Mouse (Mus musculus) kidney, embryonic 14.5 days (tissue): ENCODE data around the gene Sult1a1. TPM values are rescaled to one million over a fixed set of nuclear protein-coding genes. Genes with fewer than 3 reads are reported as not detected.
"Not testable (repeated sequence)": the region's sequence is repeated elsewhere in the genome, so short reads cannot be mapped to it uniquely, and the experiment has no call there.

ENCODE experiments used
- ATAC-seq: fragments of 200-750 bp; cut with Nextera tagmentation; 2 replicates; pipeline ENCODE4 v1.8.0; 2017; ENCODE audit warnings: moderate number of reproducible peaks, mild to moderate bottlenecking, moderate TSS enrichment, moderate library complexity; ENCODE audit not compliant: low FRiP score, low TSS enrichment
- H3K27ac ChIP-seq: fragments of 300-500 bp; sonication (generic); 2 replicates; pipeline ENCODE4 v1.5.1; 2014; ENCODE audit warnings: low read depth, mild to moderate bottlenecking, low read length, moderate library complexity, mixed read lengths
- H3K27me3 ChIP-seq: fragments of 300-500 bp; sonication (generic); 2 replicates; pipeline ENCODE4 v1.6.1; 2014; ENCODE audit warnings: mild to moderate bottlenecking, low read length; ENCODE audit not compliant: control insufficient read depth, insufficient read depth
- H3K36me3 ChIP-seq: fragments of 300-500 bp; sonication (generic); 2 replicates; pipeline ENCODE4 v1.6.1; 2014; ENCODE audit warnings: low read length, mixed read lengths; ENCODE audit not compliant: control insufficient read depth, insufficient read depth
- H3K4me1 ChIP-seq: fragments of 300-500 bp; sonication (generic); 2 replicates; pipeline ENCODE4 v1.6.1; 2014; ENCODE audit warnings: low read length, mixed read lengths; ENCODE audit not compliant: control insufficient read depth, insufficient read depth
- H3K4me2 ChIP-seq: fragments of 300-500 bp; sonication (generic); replicated peaks from 2 replicates; pipeline ENCODE4 v1.6.1; 2014; ENCODE audit warnings: low read depth, mild to moderate bottlenecking, low read length
- H3K4me3 ChIP-seq: fragments of 300-500 bp; sonication (generic); 2 replicates; pipeline ENCODE4 v1.5.1; 2014; ENCODE audit warnings: mild to moderate bottlenecking, low read length
- H3K9ac ChIP-seq: fragments of 300-500 bp; sonication (generic); 2 replicates; pipeline ENCODE4 v1.6.1; 2014; ENCODE audit warnings: low read depth, mild to moderate bottlenecking, low read length, moderate library complexity
- H3K9me3 ChIP-seq: fragments of 300-500 bp; sonication (generic); 2 replicates; pipeline ENCODE4 v1.6.1; 2016; ENCODE audit warnings: low read length; ENCODE audit not compliant: control insufficient read depth
- WGBS: fragments of 180-500 bp; shearing (Covaris S2); extraction: QIAGEN DNeasy Blood & Tissue Kit; methylation state at CpG from one replicate; pipeline ENCODE4 v1.1.7; 2014; 5-methylcytosine and 5-hydroxymethylcytosine counted together
- polyA plus RNA-seq: library from polyadenylated mRNA; unstranded; fragments of >200 nt; fragmentation: Nextera tagmentation; extraction: Ambion mirVana; gene quantifications from 2 replicates; pipeline ENCODE4 v1.2.1, GENCODE M21; 2014

Sult1a1 gene
- polyA plus RNA-seq, 1 experiment from 2014 or later: 5.2 TPM

DNA sequence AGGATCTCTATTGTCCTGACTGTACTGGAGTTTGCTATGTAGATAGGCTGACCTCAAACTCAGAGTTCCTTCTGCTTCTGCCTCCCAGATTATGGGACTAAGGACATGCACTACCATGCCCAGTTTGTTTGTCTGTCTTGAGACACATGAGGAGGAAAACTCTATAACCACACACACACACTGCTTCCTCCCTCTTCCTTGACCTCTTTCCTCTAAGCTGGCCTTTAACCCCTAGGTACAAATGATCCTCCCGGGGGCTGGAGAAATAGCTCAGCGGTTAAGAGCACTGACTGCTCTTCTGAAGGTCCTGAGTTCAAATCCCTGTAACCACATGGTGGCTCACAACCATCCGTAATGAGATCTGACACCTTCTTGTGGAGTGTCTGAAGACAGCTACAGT lies 31.9 kb downstream of the Sult1a1 start:
- Histone ChIP-seq H3K27me3 (no peaks in the 10 kb centered on the region), H3K4me1 (peaks cover 11% of the 10 kb centered on the region), H3K4me3 (no peak overlapping the region), H3K27ac (no peak overlapping the region), H3K4me2 (no peak overlapping the region), H3K9ac (peak overlapping the region; percentile 23; the same call in 1 of the 2 replicates), H3K9me3 (no peaks in the 10 kb centered on the region), H3K36me3 (no peaks in the 10 kb centered on the region)
- no peak for ATAC-seq
- WGBS: 67% methylated on average over 3 of the region's 3 CpGs

DNA sequence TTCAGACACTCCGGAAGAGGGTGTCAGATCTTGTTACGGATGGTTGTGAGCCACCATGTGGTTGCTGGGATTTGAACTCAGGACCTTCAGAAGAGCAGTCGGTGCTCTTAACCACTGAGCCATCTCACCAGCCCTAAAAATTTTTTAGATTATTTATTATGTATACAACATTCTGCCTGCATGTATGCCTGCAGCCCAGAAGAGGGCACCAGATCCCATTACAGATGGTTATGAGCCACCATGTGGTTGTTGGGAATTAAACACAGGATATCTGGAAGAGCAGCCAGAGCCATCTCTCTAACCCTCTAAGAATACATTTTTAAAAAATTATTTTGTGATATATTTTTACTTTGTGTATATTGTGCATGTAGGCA lies 33.0 kb downstream of the Sult1a1 start:
- H3K4me1 ChIP-seq, H3K4me2 ChIP-seq, H3K27me3 ChIP-seq, H3K27ac ChIP-seq, H3K9me3 ChIP-seq, H3K4me3 ChIP-seq, H3K36me3 ChIP-seq, H3K9ac ChIP-seq: not testable (repeated sequence)
- peak; percentile 25; the same call in 1 of the 2 replicates for ATAC-seq
- WGBS: 60% methylated on average over 2 of the region's 3 CpGs

DNA sequence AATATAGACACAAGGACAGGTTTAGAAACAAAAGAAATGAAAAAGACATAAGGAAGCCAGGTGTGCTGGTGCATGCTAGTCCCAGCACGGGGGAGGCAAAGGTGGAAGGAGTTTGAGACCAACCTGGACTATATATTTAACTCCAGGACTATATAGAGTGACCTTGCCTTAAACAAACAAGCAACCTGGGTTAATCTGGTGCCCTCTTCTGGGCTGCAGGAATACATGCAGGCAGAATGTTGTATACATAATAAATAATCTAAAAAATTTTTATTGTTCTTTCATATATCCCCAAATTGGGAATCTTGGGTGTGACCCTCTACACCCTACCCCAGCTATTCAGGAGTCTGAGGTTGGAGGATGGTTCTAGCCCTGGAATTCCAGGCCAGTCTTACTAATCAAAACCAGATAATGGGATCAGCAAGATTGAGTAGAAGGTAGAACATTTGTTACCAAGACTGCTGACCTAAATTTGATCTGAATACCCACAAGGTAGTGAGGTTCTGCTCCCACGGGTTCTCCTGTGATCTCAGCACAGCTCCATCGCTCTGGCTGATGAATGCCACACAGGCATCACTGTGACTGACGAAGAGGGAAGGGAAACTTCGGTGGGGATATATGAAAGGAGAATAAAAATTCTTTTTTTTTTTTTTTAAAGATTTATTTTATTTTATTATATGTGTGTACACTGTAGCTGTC lies 33.5 kb downstream of the Sult1a1 start:
- H3K9ac ChIP-seq: no peak overlapping the region
- no peak overlapping the region for H3K27ac ChIP-seq
- no peak overlapping the region for H3K4me2 ChIP-seq
- H3K27me3 ChIP-seq: no peaks in the 10 kb centered on the region
- WGBS: 72% methylated on average over 5 of the region's 5 CpGs
- H3K9me3 ChIP-seq: no peaks in the 10 kb centered on the region
- no peaks in the 10 kb centered on the region for H3K36me3 ChIP-seq
- H3K4me3 ChIP-seq: no peak overlapping the region
- peaks cover 5% of the 10 kb centered on the region; the same call in 1 of the 2 replicates for H3K4me1 ChIP-seq
- ATAC-seq: no peak

DNA sequence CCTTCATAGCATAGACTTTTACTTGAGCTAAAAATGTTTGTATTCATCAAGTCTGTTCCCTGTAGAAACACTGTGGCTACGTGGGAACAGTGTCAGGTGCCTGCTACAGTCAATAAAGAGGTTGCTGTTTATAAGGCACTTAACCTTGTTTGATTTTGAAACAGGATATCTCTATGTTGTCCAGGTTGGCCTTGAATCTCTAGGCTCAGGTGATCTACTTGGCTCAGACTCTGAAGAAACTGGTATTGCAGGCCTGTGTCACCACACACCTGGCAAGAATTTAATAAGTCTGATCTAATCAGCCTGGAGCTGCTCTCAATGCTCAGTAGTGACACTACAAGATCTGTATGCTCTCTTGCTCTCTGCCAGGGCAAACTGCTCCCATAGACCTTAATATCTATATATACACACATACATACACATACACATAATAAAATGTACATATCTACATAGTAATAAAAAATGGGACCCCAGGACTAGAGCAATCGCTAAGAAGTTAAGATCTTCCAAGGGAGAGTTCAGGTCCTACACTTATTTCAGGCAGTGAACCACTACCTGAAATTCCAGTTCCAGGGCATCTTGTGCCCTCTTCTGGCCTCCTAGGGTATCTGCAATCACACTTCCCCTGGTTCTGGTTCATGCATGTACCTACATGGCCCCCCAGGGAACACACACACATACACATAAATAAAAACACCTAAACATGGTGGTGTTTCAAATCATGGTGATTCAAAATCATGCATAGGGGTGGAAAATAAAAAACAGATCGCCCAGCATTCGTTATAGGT lies 39.3 kb downstream of the Sult1a1 start:
- Histone ChIP-seq H3K9ac (no peak overlapping the region), H3K4me3 (no peak overlapping the region), H3K4me1 (no peaks in the 10 kb centered on the region), H3K27me3 (no peaks in the 10 kb centered on the region), H3K36me3 (no peaks in the 10 kb centered on the region), H3K4me2 (no peak overlapping the region), H3K27ac (no peak overlapping the region), H3K9me3 (no peaks in the 10 kb centered on the region)
- 13% methylated on average over 4 of the region's 4 CpGs for WGBS
- peak; percentile 39; the same call in 1 of the 2 replicates for ATAC-seq

DNA sequence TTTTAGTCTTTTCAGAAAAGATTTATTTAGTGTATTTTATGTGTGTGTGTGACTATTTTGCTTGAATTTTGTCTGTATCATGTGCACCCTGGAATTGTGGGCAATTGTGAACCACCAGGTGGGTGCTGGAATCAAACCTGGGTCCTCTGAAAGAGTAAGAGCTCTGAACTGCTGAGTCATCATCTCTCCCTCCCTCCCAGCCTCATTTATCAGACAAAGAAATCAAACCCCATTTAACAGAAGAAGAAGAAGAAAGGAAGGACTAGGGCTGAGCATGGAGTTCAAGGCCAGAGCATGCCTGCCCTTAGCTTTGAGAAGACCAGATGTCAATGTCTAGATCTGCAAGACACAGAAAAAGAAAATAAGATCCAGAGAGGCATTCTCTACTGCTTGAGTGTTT lies 40.9 kb downstream of the Sult1a1 start:
- ATAC-seq: no peak
- H3K4me1 ChIP-seq: no peaks in the 10 kb centered on the region
- H3K4me2 ChIP-seq: no peak overlapping the region
- no peak overlapping the region for H3K9ac ChIP-seq
- no peak overlapping the region for H3K27ac ChIP-seq
- H3K9me3 ChIP-seq: no peaks in the 10 kb centered on the region
- H3K27me3 ChIP-seq: no peaks in the 10 kb centered on the region
- no peaks in the 10 kb centered on the region for H3K36me3 ChIP-seq
- H3K4me3 ChIP-seq: no peak overlapping the region

DNA sequence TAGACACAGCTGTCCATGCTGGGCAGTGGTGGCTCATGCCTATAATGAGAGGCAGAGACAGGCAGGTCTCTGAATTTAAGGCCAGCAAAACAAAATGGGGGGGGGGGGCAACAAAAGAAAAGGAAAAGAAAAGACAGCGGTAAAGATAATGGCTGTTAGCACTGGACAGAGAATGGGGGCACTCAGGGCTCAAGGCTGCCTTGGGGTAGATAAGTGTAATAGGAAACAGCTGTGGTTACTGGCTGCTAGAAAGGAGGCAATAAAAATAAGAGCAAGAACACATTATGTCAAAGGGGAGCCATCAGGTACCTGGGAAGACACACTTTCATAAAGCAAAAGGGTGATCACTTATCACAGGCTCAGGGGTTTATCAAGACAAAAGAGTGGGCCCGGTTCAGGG lies 43.8 kb downstream of the Sult1a1 start:
- Histone ChIP-seq H3K27me3 (no peaks in the 10 kb centered on the region), H3K9ac (no peak overlapping the region), H3K4me2 (no peak overlapping the region), H3K36me3 (no peaks in the 10 kb centered on the region), H3K4me3 (no peak overlapping the region), H3K27ac (no peak overlapping the region), H3K4me1 (no peaks in the 10 kb centered on the region), H3K9me3 (no peaks in the 10 kb centered on the region)
- 89% methylated on average over 2 of the region's 2 CpGs for WGBS
- no peak for ATAC-seq

DNA sequence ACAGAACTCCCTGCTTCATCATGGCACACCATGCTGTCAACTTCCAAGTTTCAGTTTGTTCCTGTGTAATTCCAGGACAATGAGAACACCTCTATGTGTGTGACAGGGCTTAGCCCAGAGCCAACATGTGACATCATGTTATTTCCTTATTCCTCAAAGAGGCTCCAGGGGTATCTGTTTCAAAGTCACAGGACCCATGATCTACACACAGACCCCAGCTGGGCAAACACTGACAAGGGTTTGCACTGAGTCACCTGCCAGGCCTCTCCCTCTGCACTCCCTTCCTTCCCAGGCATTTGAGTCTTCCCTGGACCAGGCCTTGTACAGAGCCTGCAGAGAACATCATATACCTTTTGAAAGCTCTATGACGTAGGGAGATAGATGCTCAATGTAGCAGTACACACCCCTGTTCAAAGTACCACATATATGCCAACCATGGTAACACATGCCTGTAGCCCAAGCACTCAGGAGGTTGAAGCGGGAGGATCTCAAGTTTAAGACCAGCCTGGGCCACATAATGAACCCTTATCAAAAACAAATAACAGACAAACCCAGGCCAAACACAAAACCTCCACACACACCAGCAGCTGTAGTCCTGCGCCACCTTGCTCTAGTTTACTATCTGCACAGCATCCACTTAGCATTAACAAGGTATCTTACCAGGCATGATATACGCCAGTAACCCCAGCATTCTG lies 45.3 kb downstream of the Sult1a1 start, which contains the start of gene Nupr1:
Gene Nupr1, minus strand, starts transcription at position 38 of the 695 bp plus-strand sequence.
- no peak within 1 kb of the TSS for H3K27ac ChIP-seq
- H3K36me3 ChIP-seq: no peaks in the 10 kb centered on the region

DNA sequence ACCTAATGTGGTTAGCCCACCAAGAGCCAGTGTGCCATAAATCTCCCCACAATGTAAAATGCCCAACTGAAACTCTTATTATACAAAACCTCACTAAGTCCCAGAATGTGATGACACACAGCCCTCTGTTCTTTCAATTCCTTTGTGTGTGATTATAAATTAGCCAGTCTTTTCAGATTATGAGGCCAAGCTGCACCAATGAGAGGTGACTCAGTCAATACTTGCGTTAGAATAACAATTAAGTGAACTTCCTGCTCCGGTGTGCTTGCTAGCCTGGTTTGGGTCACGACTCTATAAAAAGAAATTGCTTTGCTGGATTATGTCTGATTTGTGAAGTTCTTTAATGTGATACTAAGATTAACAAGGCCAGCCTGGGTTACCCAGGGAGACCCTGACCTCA lies 46.3 kb downstream of the Sult1a1 start:
- whole genome bisulfite sequencing: 41% methylated on average over 3 of the region's 3 CpGs
- no peaks in the 10 kb centered on the region for H3K36me3 ChIP-seq
- H3K27me3 ChIP-seq: no peaks in the 10 kb centered on the region
- H3K4me2 ChIP-seq: no peak overlapping the region
- H3K9me3 ChIP-seq: no peaks in the 10 kb centered on the region
- ATAC-seq: no peak
- no peak overlapping the region for H3K27ac ChIP-seq
- no peak overlapping the region for H3K9ac ChIP-seq
- H3K4me1 ChIP-seq: 0 out of 2 replicates have a peak, but pooled peaks cover 4% of the 10 kb centered on the region
- no peak overlapping the region for H3K4me3 ChIP-seq

More for the DNA sequence above, 45.3 kb downstream of the Sult1a1 start, which contains the start of gene Nupr1:
- H3K4me2 ChIP-seq: no peak within 1 kb of the TSS
- H3K27me3 ChIP-seq: no peaks in the 10 kb centered on the region
- H3K4me3 ChIP-seq: no peak within 1 kb of the TSS
- ATAC-seq: no peak
- no peaks in the 10 kb centered on the region for H3K9me3 ChIP-seq
- no peaks in the 10 kb centered on the region for H3K4me1 ChIP-seq
- no peak within 1 kb of the TSS for H3K9ac ChIP-seq
- 91% methylated on average over 4 of the region's 4 CpGs for WGBS

DNA sequence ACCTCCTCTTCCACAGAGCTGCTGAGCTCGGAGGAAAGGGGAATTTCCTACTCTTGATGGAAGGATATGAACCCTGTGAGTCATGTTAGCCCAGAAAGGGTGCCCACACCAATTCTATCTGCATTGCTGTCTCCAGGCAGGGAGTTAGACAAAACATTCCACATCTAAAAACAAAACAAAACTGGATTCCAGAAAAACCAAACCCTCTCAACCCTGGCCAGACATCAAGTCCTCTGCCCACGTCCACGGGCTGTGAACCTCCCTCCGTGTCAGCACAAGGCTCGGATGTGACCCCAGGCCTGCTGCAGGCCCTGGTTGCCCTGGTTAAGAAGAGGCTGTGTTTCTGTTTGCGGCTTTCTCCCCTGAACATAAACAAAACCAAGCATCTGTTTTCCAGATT lies 48.1 kb downstream of the Sult1a1 start:
- Histone ChIP-seq H3K27ac (no peak overlapping the region), H3K4me2 (no peak overlapping the region), H3K9me3 (no peaks in the 10 kb centered on the region), H3K4me1 (0 out of 2 replicates have a peak, but pooled peaks cover 4% of the 10 kb centered on the region), H3K4me3 (no peak overlapping the region), H3K27me3 (no peaks in the 10 kb centered on the region), H3K9ac (no peak overlapping the region), H3K36me3 (no peaks in the 10 kb centered on the region)
- ATAC-seq: no peak
- 56% methylated on average over 6 of the region's 6 CpGs for WGBS
